Mouse (Mus musculus) cerebellum, adult 11-12 months (tissue): Measurements from ENCODE around the gene Hsd17b10.
A peak's percentile ranks its signal among the peaks of the same experiment; 100 is the strongest.

Experiments
- DNase-seq: peaks from one replicate; pipeline ENCODE4 v3.0.0; 2022

Gene Hsd17b10

DNA sequence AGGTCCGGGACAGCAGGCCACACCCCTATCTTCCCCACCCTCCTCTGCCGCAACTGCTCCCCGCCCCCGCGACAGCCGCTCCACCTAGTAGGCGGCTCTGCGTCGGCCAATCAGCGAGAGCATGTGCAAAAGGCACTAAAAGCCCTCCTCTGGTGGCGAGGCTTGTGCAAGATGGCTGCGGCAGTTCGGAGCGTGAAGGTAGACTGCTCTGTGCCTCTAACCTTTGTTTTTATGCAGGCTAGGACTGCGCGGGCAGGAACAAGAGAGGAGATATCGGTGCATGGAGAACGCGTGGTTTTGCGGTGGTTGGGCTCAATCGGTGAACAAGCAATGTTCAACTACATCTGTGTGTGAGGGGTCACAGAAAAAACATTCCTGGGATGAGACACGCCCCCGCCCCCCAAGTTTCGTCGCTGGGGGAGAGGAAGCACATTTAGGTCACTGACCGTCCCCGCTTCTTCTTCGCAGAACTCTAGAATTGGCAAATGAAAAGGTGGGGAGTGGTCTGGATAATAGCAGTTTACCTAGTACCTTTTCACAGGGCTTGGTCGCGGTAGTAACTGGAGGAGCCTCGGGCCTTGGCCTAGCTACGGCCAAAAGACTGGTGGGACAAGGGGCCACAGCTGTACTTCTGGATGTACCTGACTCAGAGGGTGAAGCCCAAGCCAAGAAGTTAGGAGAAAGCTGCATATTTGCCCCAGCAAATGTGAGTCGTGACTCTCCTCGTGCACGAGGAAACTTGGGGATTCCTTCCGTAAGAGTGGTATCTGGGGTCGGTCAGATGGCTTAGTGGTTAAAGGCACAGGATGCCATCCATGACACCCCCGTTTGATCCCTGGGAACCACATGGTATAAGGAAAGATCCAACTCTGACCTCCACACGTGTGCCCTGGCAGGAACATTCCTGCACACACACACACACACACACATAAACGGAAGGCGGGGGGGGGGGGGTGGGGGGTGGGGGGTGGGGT is at the start of gene Hsd17b10:
TSS of gene Hsd17b10 (plus strand) at position 109 of the 974 bp plus-strand sequence.
- peak; percentile 81 for DNase-seq

DNA sequence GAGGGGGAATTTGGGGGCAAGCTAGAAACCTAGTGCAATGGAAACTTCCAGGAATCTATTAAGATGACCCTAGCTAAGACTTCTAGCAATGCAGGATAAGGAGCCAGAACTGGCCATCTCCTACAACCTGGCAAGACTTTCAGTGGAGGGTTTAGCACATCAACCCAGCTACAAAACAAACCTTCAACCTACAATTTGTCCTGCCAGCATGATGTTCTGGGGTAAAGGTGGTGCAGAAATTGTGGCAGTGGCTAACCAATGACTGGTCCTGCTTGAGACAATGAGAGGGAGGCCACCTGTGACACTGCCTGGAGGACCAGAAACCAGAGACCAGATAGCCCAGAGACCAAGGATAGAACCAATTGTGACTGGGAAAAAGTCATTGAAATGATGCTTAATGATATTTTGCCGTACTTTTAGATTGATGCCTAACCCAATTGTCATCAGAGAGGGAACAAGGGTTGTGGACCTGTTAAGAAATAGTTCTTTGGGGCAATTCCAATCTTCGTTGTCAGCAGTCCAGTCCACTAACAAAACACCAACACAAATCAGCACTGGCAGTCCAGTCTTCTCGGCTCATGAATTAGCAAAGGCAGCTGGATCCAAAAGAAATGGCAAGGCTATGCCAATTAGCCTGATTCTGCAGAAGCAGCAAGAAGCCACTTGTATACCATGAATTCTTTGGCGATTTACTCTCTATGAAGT is 2.5 kb upstream of the Hsd17b10 start:
- DNase-seq, result no peak

DNA sequence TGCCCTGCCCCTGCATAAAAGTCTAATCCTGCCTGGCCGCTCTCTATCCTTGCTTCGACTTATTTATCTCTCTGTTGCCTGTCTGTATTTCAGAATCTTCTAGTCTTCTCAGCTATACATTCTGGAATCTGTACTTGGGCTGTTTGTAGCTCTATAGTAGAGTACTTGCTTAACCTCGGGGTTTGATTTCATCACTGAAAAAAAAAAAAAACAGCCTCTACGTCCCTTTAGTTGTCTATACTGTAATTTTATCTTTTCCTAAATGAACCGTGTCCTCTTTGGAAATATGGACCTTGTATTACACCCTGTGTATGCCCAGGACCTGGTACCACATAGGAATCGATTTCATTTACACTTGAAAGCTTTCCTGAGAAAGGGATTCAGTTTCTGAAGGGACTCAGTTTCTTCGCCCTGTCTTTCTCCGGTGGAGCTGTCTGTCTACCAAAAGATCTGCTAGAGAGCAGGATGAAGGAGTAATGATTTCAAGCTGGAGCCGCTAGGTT is 412 bp upstream of the Hsd17b10 start:
- no peak for DNase-seq

DNA sequence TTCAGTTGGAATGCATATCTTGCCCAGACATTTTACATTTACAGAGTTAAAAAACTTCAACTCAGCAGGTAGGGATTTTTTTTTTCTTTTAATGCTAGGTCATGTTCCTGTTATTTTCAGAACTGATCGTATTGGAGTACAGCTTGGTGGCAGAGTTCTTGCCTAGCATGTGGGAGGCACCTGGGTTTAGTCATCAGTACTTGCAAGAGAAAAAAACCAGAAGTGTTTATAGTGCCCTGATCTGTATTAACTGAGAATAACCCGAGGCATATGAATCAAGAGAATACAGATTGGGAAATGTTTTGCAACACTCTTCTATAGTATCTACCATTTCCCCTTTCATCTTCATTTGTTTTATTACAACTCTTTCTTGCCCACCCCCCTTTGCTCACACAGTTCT is 1.2 kb downstream of the Hsd17b10 start:
- no peak for DNase-seq

DNA sequence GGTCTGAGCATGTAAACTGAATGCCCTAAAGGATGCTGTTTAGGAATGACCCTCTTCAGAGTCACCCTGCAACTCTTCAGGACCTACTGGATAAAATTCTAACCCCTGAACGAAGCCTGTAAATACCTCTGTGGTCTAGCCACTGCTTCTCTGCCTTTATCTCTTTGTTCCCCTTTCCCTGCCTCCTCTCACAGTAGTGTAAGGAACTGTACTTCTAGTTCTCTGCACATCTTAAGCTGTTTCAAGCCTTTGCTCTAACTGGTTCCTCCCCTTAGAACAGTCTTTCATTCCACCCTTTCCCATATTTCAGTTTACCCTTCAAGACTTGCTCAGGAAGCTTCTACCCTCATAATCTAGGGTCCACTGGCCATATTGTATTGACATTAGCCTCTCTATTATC is 6.2 kb downstream of the Hsd17b10 start:
- no peak for DNase-seq

DNA sequence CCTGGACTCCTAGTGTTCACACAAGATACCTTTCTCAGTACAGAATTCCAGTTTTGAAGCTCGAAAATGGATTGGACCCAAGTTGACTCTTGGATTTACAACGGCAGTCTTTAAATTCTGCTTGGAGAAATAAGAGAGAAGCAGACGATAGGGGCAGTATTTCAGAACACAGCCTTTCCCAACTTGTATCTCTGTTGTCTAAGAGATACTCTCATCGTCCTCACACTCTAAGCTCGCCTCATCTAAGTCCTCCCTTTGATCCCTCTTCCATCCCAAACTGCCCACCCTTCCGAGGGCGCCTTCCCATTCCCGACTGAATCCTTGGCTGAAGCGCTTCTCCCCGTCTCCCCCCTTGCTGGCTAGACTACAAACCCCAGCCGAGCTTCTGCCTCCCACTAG is 14.1 kb downstream of the Hsd17b10 start:
- peak; percentile 7 for DNase-seq

DNA sequence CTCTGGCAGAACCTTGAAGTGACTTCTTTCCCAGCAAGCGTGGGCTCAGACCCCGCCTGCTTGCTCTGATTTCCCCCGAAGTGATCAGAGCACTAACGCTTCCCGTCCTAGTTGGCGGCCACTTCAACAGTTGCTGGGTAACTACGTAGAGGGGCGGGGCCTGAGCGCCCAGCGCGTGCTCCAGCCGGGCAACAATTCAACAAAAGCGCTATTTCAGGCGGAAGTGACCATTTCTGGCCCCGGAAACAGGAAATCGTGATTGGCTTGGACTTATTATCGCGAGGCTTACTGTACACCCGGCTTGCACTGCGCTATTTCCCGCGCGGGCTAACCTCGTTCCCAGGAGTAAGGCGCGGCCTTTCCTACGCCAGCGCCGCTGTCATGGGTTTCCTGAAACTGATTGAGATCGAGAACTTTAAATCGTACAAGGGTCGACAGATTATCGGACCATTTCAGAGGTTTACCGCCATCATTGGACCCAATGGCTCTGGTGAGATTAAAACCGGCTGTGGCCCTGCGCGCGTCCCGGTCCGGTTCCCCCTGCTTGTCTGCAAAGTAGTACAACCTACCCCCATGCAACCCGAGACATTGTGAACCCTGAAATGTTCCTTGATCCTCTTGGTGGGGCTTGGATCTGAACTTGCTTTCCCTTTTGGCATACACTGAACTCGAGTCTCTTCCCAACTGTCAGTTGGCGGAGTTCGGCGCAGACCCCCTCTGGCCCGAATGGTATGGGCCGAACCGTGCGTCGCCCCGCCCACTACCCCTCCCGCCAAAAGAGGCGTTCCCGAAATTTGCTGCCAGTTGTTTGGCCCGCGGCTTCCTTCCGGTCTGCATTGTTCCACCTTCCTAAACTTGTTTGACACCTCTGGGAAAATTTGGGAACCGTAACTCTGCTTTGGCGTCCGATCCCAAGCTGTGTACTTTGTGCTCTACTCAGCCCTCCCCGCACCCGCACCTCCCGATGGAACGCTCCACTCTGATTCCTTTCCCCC is 14.8 kb downstream of the Hsd17b10 start, which contains the start of the genes Ribc1 and Smc1a:
TSS of gene Ribc1 (minus strand) at position 145 of the 995 bp plus-strand sequence.
TSS of gene Smc1a (plus strand) at position 278 of the 995 bp plus-strand sequence.
- DNase-seq, result peak; percentile 90

DNA sequence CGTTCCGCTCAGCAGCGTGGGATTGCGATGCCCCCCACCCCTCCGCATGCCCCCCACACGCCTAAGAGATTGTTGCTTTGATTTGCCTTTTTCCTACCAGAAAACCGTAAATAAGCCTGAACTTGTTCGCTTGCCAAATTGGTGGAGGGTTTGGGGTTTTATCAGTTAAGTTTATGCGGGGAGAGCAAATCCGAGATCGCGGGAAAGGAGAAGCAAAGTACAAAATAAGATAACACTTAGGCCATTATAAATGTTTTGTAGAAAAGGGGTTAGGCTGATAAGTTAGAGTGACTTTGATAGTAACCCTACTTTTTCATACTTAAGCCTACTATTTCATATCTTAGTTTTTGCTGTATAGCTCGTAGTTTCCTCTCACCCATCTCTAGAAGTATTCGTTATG is 15.5 kb downstream of the Hsd17b10 start:
- DNase-seq, result no peak

DNA sequence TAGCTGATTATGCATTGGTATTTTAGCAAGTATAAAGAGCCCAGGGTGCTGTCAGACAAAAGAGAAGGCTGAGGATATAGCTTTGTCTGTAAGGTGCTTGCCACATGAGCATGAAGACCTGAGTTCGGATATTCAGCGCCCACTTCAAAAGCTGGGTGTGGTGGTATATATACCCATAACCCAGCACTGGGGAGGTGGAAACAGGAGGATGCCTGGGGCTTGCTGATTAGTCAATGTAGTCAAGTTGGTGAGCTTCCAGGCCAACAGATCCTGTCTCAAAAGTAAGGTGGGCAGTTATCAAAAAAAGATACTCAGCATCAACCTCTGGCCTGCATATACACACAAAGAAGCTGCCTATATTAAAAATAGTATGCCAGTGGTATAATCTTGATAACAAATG is 17.6 kb downstream of the Hsd17b10 start:
- no peak for DNase-seq

DNA sequence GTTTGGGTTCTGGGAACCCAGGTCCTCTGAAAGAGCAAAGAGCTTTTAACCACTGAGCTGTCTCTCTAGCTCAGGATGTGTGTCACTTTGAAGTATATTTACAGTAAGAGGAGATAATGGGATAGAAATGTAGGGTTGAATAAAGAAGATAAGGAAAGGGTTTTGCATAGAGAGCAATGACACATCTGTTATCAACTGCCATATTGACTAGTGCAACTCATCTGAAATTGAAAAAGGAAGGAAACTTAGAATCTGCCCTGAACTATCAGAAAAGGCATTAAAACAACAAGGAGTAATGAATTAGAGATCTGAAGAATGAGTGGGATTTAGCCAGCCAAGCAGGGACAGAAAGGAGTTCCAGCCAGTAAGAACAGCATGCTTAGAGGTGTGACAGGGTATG is 38.2 kb downstream of the Hsd17b10 start:
- no peak for DNase-seq

DNA sequence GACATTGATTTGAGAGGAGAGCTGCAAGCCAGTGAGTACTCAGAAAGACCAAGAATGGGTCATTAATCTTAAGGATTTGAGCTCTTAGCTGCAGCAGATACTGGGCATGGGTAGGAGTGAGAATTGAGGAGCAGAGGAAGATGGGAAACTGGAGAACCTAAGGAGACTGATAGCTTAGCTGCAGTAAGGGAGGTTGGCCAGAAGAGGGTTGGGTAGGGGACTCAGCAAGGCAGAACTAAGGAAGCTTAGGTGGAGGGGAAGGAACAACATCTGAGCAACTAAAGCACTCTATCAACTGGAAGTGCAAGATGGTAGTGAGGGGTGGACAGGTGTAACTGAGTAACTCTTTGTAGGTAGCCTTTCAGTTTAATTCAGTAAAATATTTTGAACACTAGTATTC is 45.6 kb downstream of the Hsd17b10 start:
- DNase-seq, result no peak

DNA sequence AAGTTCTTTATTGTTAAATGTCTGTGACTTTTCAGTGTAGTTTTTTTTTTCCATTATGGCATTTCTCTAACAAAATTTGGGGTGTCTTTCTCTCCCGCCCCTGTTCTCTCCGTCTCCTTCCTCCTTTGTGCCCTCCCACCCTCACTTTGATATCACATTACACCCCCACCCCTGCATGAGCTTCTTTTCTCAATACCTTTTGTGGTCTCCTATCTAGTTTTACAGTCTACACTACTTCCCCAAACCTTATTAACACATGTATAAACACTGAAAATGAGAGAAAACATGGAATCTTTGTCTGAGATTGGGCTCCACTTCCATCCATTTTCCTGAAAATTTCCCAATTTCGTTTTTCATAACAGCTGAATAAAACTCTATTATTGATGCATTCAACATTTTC is 50.9 kb downstream of the Hsd17b10 start:
- no peak for DNase-seq
